Mouse (Mus musculus) urinary bladder, adult 18-20 months (tissue): ENCODE results near the gene Il27ra.
A peak's percentile ranks its signal among the peaks of the same experiment; 100 is the strongest.

Experiments used
- DNase-seq, 2 experiments: peaks; one replicate each; pipeline ENCODE4 v3.0.0; 2022; ENCODE audit warnings: low spot score in 2 of 2, mixed read lengths in 2 of 2

Gene Il27ra

DNA sequence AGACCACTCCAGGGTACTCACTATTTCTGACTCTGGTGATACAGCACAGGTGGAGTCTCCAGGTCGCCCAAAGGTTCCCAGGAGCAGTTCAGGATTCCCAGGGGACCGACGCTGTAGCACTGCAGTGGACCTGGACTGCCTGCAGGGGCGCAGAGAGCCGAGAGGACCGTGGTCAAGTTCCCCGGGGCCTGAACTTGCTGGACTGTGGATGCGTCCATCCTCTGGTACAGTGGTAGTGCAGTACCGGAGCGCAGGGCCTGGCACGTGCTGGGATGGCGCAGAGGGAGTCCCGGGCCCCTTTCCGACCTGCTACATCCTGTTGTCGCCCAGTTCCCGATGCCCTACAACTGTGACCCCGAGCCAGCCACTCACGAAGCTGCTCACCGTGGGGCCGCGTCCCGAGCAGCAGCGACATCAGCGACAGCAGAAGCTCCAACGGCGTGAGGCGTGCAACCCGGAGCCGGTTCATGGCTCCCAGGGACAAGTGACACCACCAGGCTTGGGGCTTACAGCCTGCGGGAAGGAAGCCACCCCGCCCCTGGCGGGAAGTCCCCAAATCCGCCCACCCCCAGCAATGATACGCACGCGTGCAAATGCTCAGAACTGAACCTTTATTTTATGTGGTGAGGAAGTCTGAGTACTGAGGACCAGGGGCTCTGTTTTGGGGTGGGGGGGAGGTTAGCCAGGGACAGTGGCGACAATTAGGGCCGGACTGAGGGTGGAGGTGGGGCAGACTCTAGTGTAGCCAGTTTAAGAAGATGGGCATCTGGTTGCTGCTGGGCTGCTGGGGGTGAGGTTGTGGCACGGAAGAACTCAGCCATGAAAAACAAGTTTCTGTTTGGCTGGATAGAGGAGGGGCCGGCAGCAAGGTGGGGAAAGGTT lies at the start of gene Il27ra:
Gene Il27ra (minus strand): TSS at position 524 of the 882 bp plus-strand sequence.
- peak; percentile 35 to 55 for DNase-seq

GRCm38 (mm10) chr8:84090585-84090984 lies 48.2 kb upstream of the Il27ra start:
- no peak for DNase-seq

DNA sequence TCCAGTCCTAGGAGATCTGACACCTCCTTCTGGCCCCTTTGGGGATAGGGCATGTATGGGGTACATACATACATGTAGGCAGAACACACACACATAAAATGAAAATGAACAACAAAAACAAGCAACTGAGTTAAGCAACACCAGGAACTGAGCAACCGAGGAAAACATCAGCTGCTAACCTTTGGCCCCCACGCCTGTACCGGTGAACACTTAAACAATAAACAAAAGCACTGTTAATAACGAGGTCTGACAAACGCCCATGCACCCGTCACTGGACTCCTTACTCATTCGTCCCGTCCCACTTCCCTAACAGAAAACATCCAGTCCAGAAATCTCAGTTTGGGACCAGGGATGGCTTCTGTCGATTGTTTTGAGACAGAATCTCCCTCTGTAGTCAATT lies 46.9 kb upstream of the Il27ra start:
- no peak for DNase-seq

DNA sequence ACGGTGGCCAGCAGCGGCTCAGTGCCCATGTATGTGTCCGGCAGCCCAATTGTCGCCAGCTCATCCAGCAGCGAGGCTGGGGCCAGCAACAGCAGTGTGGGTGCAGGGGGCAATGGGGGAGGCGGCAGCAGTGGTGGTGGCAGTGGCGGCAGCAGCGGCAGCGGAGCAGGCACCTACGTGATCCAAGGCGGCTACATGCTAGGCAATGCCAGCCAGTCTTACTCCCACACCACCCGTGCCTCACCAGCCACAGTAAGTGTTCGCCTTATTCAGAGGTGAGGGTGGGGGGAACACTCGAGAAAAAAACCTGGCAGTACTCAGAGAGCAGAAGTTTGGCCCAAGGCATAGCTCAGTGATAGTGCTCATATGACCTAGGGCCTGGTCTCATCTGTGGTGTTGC lies 45.4 kb upstream of the Il27ra start:
- no peak for DNase-seq

DNA sequence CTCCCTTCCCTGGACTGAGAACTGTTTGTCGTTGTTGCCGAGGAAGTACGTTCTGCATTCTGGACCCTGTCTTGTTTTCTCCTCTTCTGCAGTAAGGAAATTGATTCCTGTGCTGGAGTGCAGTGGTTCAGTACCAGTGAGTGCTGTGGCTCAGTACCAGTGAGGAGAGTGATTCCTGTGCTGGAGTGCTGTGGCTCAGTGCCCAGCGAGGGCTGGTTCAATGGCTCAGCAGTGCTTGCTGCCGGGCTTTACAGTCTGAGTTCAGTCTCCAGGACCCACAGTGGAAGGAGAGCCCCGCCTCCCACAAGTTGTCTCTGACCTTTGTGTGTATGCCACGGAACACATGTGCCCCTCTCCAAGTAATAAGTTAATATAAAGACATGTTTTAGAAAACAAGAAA lies 44.8 kb upstream of the Il27ra start:
- no peak for DNase-seq

GRCm38 (mm10) chr8:84084341-84085115 lies 42.1 kb upstream of the Il27ra start:
- no peak for DNase-seq

GRCm38 (mm10) chr8:84083829-84084241 lies 41.4 kb upstream of the Il27ra start:
- DNase-seq: no peak

GRCm38 (mm10) chr8:84079206-84079605 lies 36.8 kb upstream of the Il27ra start:
- no peak for DNase-seq

- DNase-seq: no peak
Measured at GRCm38 (mm10) chr8:84076849-84077248, 34.5 kb upstream of the Il27ra start.

DNA sequence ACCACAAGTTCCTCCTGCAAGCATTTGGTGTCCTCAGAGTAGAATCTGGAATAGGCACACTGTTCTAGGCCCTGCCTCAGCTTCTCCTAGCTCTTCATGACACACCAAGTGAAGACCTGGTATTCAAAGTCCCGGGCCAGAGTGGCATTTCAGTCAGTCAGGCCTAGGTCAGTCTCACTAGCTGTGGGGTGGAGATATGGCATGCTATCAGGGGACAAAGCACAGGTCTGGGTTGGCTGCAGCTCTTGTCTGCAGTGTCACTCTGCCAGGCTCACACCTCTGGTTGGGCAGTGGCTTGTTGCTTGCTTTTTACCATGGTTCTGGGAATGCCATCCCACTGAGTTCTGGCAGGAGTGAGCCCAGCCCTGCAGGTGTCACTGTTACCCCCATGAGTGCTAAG lies 34.0 kb upstream of the Il27ra start:
- no peak for DNase-seq

GRCm38 (mm10) chr8:84073230-84073976 lies 31.0 kb upstream of the Il27ra start:
- DNase-seq: no peak

DNA sequence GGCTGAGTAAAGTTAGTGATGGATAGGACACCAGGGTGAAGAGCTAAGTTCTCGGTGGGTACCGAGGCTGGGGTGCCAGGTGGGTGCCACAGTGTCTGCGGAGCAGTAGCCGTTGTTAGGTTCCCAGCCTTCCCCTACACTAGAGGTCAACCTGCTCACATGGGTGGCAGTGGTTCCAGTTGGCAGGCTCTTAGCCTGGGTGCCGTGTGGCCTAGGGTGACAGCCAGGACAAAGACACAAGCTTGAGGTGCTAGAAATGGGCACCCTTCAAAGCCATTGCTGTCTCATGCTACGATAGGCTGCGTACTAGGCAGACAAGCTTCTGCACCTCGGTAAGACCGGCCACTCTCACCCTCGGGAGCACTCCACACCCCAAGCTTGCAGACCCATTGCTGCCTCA lies 29.9 kb upstream of the Il27ra start:
- no peak for DNase-seq

DNA sequence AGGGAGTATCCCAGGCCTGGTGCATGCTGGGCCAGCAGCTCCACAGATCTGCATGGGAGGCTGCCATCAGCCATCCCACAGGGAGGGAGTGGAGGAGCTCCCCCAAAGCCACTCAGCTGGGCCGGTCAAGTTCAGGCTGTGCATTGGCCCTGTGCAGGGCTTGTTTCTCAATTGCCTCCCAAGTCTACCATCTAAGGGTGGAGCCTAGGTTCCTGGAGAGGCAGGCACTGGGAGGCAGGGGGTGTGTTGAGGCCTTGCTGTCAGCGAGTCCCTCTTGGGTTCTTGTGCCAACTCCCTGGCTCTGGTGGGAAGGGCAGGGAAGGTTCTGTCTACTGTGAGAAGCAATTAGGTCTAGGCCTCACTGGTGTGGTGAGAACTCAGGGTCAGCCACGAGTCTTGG lies 29.5 kb upstream of the Il27ra start:
- DNase-seq: no peak

DNA sequence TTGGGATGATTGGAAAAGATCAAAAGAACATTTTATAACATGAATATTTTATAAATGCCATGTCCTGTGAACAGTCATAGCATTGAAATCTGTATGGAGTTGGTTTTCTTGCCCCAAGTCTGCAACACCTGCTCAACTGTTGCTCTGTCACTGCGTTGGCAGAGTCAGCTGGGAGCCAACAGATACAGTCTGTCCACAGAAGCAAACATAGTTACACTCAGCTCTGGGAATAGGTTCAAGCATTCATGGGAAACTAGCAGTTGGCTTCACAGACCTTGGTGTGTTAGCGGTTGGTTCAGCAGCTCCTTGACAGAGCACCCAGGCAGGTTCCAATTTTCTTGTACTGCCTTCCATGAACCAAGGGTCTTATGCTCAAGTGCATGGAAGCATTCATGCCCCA lies 28.3 kb upstream of the Il27ra start:
- DNase-seq: no peak

- no peak for DNase-seq
Measured at GRCm38 (mm10) chr8:84070241-84070640, 27.9 kb upstream of the Il27ra start.

- no peak for DNase-seq
Measured at GRCm38 (mm10) chr8:84069750-84070149, 27.4 kb upstream of the Il27ra start.

DNA sequence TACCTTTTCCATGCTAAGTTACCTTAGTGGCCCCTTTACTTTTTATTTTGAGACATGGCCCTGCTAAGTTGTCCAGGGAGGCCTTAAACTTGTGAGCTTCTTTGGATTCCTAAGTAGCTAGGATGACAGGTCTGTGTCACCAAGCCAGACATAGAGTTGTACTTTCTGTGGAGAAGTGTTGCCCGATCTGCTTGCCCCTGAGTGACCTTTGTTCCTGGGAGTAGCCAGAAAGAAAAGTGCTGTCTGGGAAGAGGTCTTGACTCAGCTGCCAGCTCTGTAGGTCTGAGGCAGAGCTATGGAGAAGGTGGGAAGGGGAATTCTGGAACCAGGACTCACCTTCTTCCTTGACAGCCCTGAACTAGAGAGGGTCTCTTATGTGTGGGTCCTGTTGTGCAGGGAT lies 26.8 kb upstream of the Il27ra start:
- DNase-seq: no peak

- no peak for DNase-seq
Measured at GRCm38 (mm10) chr8:84068316-84069035, 26.1 kb upstream of the Il27ra start.

DNA sequence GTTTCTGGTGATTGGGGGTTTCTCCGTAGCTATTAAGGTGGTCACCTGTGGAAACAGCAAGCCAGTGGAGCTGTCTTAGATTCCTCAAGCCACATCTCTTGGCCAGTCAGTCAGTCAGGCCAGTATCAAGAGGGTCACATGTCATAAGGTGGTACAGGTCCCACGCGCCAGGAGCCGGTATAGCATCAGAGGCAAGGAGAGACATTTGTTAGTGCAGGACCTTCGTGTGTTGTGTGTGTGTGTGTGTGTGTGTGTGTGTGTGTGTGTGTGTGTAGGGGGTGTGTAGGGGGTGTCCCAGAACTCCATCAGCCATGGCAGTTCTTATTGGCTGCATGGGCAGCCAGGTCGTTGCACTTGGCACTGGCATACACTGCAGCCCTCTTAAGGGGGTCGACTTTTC lies 25.5 kb upstream of the Il27ra start:
- DNase-seq: no peak

DNA sequence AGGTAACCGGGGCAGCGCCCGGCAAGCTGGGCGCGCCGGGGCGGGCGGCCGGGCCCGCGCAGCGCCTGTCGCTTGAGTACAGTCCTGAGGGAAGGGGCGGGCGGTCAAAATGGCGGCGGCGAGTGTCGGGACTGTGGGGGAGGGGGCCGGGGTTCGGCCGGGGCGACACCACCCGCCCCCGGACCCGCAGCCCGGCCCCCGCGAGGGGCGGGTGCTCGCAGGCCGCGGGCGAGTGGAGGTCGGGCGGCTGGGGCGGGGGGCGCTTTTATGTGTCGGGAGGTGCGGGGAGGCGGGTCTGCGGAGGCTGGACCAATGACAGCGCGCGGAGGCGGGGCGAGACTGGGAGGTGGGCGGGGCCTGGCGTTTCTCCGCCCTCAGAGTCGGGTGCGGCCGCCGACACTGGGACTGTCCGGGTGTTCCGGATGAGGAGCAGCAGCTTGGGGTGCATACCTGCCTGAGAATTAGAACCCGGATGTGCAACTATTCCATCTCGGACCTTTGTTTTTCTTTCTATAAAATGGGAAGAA lies 24.7 kb upstream of the Il27ra start:
- DNase-seq: peak; percentile 94 to 97

GRCm38 (mm10) chr8:84066291-84066930 lies 24.0 kb upstream of the Il27ra start, which contains the start of gene Rfx1:
Rfx1 (plus strand) TSS chr8:84066834.
- DNase-seq: peak; percentile 93 to 99
